Mouse (Mus musculus): ENCODE results near the gene Twnk. TPM values are rescaled to one million over a fixed set of nuclear protein-coding genes. Genes with fewer than 3 reads are reported as not detected.
A peak's percentile ranks its signal among the peaks of the same experiment; 100 is the strongest.

The Twnk gene
- polyA plus RNA-seq, 1 experiment from 2014 or later: 20.5 TPM

DNA sequence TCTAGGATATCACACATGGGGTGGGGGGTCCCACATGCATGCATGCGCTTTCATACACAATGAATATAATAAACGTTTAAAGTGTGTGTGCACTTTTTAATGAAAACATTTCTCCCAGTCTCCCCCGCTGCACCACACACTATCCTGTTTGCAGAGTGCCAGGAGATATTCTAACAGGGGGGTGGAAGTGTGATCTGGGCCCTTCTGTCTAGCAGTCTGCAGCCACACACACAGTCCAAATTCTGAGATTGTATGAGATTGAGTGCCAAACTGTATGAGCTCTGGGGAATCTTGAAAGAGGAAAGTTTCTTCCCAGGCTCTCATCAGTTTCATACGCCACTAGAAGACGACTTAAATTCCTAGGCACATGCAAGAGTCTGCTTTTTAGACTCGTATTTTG, 17.6 kb upstream of the Twnk start:
- Histone ChIP-seq H3K4me2 (replicated peaks) (no peak overlapping the region), H3K4me1 (replicated peaks) (peaks cover 26% of the 10 kb centered on the region), H3K27ac (no peak overlapping the region), H3K9ac (no peak overlapping the region), H3K4me3 (replicated peaks) (no peak overlapping the region), H3K36me3 (no peaks in the 10 kb centered on the region), H3K9me3 (no peaks in the 10 kb centered on the region), H3K27me3 (replicated peaks) (no peaks in the 10 kb centered on the region)
- 64% methylated on average over 6 of the region's 6 CpGs for WGBS
- no peak for ATAC-seq

DNA sequence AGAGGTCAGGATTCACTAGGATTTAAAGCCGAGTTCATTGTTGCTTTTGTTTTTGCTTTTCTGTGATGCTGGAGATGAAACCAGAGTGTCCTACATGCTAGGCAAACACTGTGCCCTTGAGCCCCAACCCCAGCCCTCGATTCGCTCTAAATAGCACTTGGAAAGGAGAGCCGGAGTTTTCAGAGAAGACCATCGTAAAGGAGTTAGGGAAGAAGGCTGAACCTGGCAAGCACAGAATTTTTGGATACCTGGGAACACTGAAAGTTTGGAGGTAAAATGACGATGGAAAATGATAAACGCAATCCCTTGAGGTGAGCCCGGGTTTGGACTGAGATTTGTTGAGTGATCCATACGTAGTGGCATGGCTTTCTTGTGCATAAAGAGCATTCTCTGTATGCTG, 17.1 kb upstream of the Twnk start:
- Histone ChIP-seq H3K27ac (peak overlapping the region; percentile 93), H3K27me3 (replicated peaks) (no peaks in the 10 kb centered on the region), H3K36me3 (no peaks in the 10 kb centered on the region), H3K9me3 (no peaks in the 10 kb centered on the region), H3K4me3 (replicated peaks) (peak overlapping the region; percentile 76), H3K9ac (peak overlapping the region; percentile 81; the same call in 1 of the 2 replicates), H3K4me1 (replicated peaks) (peaks cover 26% of the 10 kb centered on the region), H3K4me2 (replicated peaks) (peak overlapping the region; percentile 97)
- ATAC-seq: no peak
- 27% methylated on average over 9 of the region's 9 CpGs for WGBS

DNA sequence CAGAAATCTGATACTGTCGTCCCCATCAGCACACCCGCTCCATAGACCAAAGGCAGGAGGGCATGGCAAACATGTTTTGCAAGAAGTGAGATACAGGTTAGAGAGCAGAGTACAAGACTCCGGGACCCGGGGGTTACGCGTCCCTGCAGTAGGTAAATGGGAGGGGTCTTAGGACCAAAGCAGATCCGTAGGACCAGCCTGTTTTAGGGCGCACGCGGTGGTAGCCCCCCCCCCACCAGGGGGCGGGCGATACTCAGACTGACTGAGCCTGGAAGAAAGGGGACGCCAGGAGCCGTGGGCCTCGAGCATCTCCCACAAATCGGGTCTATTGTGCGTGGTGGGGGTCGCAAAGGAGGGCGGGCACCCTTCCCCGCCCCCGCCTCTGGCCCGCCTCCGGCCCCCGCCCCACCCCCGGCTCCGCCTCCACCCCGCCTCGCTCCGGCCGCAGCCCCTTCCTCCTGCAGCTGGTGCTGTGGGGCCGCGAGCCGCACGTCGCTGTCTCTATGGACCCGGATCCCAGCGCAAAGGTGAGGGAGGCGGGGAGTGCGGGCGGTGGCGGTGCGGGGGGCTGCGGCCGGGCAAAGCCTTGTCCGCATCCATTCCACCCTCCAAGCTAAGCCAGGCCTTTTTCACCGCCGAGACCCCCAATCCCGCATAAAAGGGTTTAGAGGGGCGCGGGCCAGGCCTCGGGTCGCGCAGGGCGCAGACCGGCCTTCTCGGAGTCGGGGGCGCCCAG, 16.5 kb upstream of the Twnk start, which contains the start of gene Sema4g:
Sema4g (plus strand) TSS at position 271 of the 736 bp plus-strand sequence.
- H3K27me3 ChIP-seq (replicated peaks): no peaks in the 10 kb centered on the region
- no peaks in the 10 kb centered on the region for H3K9me3 ChIP-seq
- H3K4me1 ChIP-seq (replicated peaks): peaks cover 26% of the 10 kb centered on the region
- WGBS: under 1% methylated on average over 43 of the region's 58 CpGs
- H3K9ac ChIP-seq: peak within 1 kb of the TSS; percentile 81
- no peaks in the 10 kb centered on the region for H3K36me3 ChIP-seq
- peak within 1 kb of the TSS; percentile 97 for H3K4me2 ChIP-seq (replicated peaks)
- peak within 1 kb of the TSS; percentile 76 for H3K4me3 ChIP-seq (replicated peaks)
- H3K27ac ChIP-seq: peak within 1 kb of the TSS; percentile 93
- peak; percentile 64 for ATAC-seq

DNA sequence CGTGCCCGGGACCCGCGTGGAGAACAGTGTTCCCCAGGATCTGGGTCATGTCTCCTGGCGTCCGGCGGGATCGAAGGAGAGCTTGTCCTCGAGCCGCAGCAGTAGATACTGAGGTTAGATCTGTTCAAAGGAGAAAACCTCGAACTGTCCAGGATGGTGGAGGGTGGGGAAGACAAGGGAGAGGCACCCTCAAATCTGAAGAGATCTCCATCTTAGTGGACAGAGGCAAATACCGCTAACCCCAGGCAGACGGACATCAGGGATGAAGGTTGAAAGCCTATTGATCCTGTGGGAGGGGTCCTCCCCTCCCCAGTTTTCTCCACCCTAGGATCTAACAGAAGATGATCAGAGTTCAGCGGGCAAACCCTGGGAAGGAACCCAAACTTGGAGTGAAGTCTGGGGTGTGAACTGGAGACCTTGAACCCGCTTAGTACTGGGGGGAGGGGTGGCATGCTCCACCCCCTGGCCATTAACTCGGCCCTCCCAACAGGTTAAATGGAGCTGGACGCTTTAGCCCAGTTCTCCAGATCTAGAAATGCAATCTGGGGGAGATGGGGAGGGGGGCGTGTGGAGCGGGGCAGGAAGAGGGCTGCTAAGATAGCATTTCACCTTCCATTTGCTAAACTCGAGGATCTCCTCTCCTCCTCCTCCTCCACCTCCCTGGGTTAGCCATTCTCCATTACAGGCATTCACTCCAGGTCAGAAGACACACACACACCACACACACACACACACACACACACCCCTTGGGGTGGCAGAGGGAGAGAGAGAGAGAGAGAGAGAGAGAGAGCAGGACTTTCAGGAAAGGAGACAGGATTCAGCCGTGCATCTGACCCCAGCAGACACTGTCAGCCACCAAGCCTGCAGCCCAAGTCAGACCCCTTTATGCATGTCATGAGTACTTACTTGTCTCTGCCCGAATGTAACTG, 15.6 kb upstream of the Twnk start:
- peak overlapping the region; percentile 81 for H3K9ac ChIP-seq
- no peaks in the 10 kb centered on the region for H3K9me3 ChIP-seq
- H3K27ac ChIP-seq: peak overlapping the region; percentile 93
- 5% methylated on average over 22 of the region's 22 CpGs for WGBS
- no peaks in the 10 kb centered on the region for H3K27me3 ChIP-seq (replicated peaks)
- peak overlapping the region; percentile 97 for H3K4me2 ChIP-seq (replicated peaks)
- H3K36me3 ChIP-seq: no peaks in the 10 kb centered on the region
- 0 out of 2 replicates have a peak, but pooled peaks have one; percentile 8 for ATAC-seq
- peak overlapping the region; percentile 76 for H3K4me3 ChIP-seq (replicated peaks)
- peaks cover 26% of the 10 kb centered on the region for H3K4me1 ChIP-seq (replicated peaks)

DNA sequence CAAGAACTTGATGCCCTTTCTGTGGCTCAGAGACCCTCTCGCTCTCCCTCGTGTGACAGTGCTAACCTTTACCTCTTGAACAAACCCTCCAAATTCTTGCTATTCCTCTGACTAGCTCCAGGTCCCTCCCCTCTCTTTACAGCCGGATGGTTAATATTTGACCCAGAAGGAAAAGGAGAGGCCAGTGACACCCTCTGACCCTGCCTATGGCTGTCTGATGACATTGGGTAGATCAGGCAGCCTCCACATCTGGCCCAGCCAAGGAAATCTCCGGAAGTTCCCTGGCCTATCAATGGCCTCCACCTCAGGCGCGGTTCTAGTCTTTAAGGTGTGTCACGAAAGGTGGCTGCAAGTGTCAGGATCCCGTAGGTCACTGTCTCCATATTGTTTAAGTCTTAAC, 14.4 kb upstream of the Twnk start:
- no peaks in the 10 kb centered on the region for H3K9me3 ChIP-seq
- WGBS: 60% methylated on average over 8 of the region's 8 CpGs
- H3K4me2 ChIP-seq (replicated peaks): peak overlapping the region; percentile 97
- H3K4me3 ChIP-seq (replicated peaks): peak overlapping the region; percentile 76
- ATAC-seq: peak; percentile 76
- H3K36me3 ChIP-seq: no peaks in the 10 kb centered on the region
- H3K4me1 ChIP-seq (replicated peaks): peaks cover 26% of the 10 kb centered on the region
- peak overlapping the region; percentile 93 for H3K27ac ChIP-seq
- no peaks in the 10 kb centered on the region for H3K27me3 ChIP-seq (replicated peaks)
- peak overlapping the region; percentile 81; the same call in 1 of the 2 replicates for H3K9ac ChIP-seq

DNA sequence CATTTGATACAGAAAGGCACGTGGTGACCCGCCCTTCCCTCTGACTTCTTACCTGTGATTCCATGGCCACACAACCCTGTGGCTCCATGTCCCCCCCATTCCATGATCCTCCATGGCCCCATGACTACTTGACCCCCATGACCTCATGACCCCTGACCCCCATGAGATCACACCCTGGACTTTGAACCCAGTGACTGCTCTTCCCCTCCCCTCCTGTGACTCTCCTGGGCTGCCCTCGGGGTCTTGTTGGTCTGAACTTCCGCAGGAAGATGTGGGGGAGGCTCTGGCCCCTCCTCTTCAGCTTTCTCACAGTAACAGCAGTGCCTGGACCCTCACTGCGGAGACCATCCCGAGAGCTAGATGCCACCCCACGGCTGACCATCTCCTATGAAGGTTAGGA, 13.2 kb upstream of the Twnk start:
- no peak overlapping the region for H3K9ac ChIP-seq
- H3K36me3 ChIP-seq: no peaks in the 10 kb centered on the region
- H3K4me3 ChIP-seq (replicated peaks): no peak overlapping the region
- no peak overlapping the region for H3K4me2 ChIP-seq (replicated peaks)
- ATAC-seq: no peak
- H3K27me3 ChIP-seq (replicated peaks): no peaks in the 10 kb centered on the region
- H3K9me3 ChIP-seq: no peaks in the 10 kb centered on the region
- H3K4me1 ChIP-seq (replicated peaks): peaks cover 19% of the 10 kb centered on the region
- H3K27ac ChIP-seq: no peak overlapping the region
- 53% methylated on average over 7 of the region's 7 CpGs for WGBS

DNA sequence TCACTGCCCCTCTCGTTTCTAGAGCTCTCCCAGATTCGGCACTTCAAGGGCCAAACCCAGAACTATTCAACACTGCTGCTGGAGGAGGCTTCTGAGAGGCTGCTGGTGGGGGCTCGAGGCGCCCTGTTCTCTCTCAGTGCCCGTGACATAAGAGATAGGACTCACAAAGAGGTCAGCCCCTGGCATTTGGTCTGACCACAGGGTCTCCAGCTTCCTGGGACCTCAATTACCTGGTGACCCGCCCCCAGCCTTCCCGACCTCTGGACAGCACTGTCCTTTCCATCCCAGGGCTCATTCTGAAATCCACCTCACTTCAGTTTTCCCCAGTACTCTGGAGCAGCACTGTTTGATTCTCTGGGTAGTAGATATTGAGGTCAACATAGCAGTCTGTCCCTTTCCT, 12.8 kb upstream of the Twnk start:
- H3K4me1 ChIP-seq (replicated peaks): peaks cover 18% of the 10 kb centered on the region
- no peaks in the 10 kb centered on the region for H3K27me3 ChIP-seq (replicated peaks)
- H3K36me3 ChIP-seq: no peaks in the 10 kb centered on the region
- ATAC-seq: no peak
- no peak overlapping the region for H3K4me3 ChIP-seq (replicated peaks)
- 64% methylated on average over 7 of the region's 7 CpGs for WGBS
- H3K9ac ChIP-seq: no peak overlapping the region
- H3K9me3 ChIP-seq: no peaks in the 10 kb centered on the region
- H3K4me2 ChIP-seq (replicated peaks): no peak overlapping the region
- H3K27ac ChIP-seq: no peak overlapping the region

DNA sequence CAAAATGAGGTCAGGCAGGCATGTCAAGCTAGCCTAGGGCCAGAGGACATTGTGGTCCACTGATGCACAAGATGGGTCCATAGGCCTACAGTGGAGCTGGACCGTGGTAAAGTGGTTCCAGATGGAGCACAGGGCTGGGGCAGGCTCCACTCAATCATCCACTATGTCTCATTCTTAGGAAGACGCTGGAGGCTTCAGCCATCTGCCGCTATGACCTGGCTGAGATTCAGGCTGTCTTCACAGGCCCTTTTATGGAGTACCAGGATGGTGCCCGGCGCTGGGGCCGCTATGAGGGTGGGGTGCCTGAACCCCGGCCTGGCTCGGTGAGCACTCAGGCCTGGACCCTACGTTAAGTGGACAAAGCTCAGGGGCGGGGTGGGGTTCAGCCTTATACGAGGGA, 7.7 kb upstream of the Twnk start:
- WGBS: 86% methylated on average over 11 of the region's 11 CpGs
- H3K9me3 ChIP-seq: no peaks in the 10 kb centered on the region
- H3K27me3 ChIP-seq (replicated peaks): no peaks in the 10 kb centered on the region
- no peaks in the 10 kb centered on the region for H3K4me1 ChIP-seq (replicated peaks)
- no peak overlapping the region for H3K27ac ChIP-seq
- no peak overlapping the region for H3K9ac ChIP-seq
- no peak overlapping the region for H3K4me3 ChIP-seq (replicated peaks)
- H3K4me2 ChIP-seq (replicated peaks): no peak overlapping the region
- peaks cover 6% of the 10 kb centered on the region; the same call in 1 of the 2 replicates for H3K36me3 ChIP-seq
- ATAC-seq: no peak

DNA sequence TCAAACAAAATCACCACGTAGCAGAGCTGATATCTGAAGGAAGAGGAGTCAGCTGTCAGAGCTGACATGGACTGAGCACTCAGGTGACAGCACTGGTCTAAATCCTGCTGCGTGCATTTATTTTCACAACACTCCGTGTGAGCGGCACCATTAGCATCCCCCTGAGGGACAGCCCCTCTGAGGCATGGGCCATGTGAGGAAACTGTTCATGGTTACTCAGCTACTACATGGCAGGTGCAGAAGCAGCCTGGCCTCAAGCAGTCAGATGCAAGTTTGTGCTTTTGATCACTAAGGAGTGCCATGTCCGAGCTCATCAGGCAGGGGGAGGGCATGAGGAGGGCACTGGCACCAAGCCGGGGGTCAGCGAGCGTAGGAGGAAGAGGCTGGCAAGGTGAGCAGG, 5.8 kb upstream of the Twnk start:
- 80% methylated on average over 8 of the region's 8 CpGs for WGBS
- Histone ChIP-seq H3K27ac (no peak overlapping the region), H3K4me2 (replicated peaks) (no peak overlapping the region), H3K4me3 (replicated peaks) (no peak overlapping the region), H3K9me3 (no peaks in the 10 kb centered on the region), H3K27me3 (replicated peaks) (no peaks in the 10 kb centered on the region), H3K9ac (no peak overlapping the region), H3K4me1 (replicated peaks) (no peaks in the 10 kb centered on the region), H3K36me3 (peaks cover 9% of the 10 kb centered on the region; the same call in 1 of the 2 replicates)
- no peak for ATAC-seq

DNA sequence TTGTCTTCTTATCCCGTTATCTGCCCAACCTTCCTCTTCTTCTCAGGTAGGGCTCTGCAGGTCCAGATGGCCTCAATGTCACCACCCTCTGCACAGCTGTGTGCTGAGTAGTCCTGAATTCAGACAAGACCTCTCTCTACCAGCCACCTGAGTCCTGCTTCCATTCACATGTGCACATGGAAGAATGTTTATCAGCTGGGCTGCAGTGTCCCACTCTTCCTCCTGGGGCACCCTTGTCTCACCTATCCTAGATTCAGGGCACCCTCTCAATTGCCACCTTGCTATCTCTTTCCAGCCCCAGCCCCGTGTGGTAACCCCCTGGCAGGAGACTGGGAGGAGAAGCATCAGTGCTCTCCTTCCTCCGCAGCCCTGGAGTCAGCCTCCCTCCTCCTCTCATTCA, 3.2 kb upstream of the Twnk start:
- WGBS: 58% methylated on average over 3 of the region's 3 CpGs
- H3K27ac ChIP-seq: no peak overlapping the region
- no peaks in the 10 kb centered on the region for H3K27me3 ChIP-seq (replicated peaks)
- H3K4me1 ChIP-seq (replicated peaks): peaks cover 12% of the 10 kb centered on the region
- H3K36me3 ChIP-seq: peaks cover 9% of the 10 kb centered on the region; the same call in 1 of the 2 replicates
- H3K4me3 ChIP-seq (replicated peaks): no peak overlapping the region
- ATAC-seq: no peak
- H3K9me3 ChIP-seq: no peaks in the 10 kb centered on the region
- no peak overlapping the region for H3K9ac ChIP-seq
- no peak overlapping the region for H3K4me2 ChIP-seq (replicated peaks)

DNA sequence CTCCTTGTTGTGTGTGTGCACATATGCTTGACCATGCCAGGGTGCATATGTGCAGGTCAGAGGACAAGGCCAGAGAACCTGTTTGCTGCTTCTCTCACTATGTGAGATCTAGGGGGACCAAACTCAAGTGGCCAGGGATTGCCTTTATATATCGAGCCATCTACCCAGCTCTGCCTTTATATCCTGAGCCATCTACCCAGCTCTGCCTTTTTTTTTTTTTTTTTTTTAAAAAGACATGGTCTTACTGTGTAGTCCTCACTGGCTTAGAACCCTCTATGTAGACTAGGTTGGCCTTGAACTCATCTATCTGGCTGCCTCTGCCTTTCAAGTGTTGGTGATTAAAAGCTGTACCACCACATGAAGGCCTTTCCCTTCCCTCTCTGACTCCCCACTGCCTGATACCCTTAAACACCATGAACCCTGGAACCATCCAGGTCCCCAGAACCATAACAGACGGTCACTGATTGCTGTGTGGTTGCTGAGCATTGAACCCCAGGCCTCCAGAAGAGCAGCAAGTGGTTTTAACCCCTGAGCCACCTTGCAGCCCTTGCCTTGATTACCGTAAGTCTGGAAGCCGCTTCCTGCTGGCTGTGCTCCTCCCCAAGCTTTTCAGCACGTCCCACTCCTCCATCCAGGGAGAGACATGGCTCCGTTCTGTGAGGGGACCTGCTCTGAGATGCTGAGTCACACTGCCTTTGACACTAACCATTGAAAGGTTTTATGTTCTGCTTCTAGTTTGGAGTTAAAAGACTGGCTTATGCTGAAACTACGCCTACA, 1.5 kb upstream of the Twnk start:
- 88% methylated on average over 7 of the region's 7 CpGs for WGBS
- no peak for ATAC-seq
- H3K27me3 ChIP-seq (replicated peaks): no peaks in the 10 kb centered on the region
- H3K4me3 ChIP-seq (replicated peaks): no peak overlapping the region
- peaks cover 6% of the 10 kb centered on the region; the same call in 1 of the 2 replicates for H3K36me3 ChIP-seq
- H3K9me3 ChIP-seq: no peaks in the 10 kb centered on the region
- no peak overlapping the region for H3K9ac ChIP-seq
- no peak overlapping the region for H3K4me2 ChIP-seq (replicated peaks)
- peaks cover 19% of the 10 kb centered on the region for H3K4me1 ChIP-seq (replicated peaks)
- H3K27ac ChIP-seq: no peak overlapping the region

All from intestine, embryonic 15.5 days (tissue).